Mouse (Mus musculus): ENCODE data around the gene Mei1. TPM values are rescaled to one million over a fixed set of nuclear protein-coding genes. Genes with fewer than 3 reads are reported as not detected.
A peak's percentile ranks its signal among the peaks of the same experiment; 100 is the strongest.

Mei1 gene
- total and polyA plus RNA-seq, 3 experiments = 0.04 TPM; not detected in 2

DNA sequence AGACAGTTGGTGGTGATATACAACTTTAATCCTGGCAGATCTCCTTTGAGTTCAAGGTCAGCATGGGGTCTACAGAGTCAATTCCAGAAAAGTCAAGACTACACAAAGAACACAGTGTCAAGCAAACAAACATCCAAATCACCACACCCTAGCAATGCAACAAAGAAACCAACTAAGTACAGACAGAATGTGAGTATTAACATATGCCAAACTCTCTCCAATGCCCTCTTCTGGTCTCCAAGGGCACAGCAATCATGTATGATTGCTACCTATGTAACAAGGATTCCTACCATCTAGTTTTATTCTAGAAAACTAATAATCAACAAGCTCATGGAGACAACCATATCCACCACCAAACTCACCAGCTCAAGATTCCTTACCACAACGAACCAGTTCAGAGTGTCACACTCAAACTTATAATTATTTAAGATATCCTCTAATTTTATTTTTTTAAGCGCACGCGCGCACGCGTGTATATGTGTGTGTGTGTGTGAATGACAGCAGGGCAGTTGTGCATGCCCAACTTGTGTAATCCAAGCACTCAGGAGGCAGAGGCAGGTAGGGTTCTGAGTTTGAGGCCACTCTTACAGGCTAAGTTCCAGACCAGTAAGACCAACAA is 25.5 kb upstream of the Mei1 start:
- peak overlapping the region; percentile 54; the same call in 1 of the 2 replicates for H3K4me2 ChIP-seq (ENCODE audit: insufficient read depth, low read depth, poor library complexity, severe bottlenecking)
- H3K27me3 ChIP-seq (replicated peaks) = peaks cover under 1% of the 10 kb centered on the region
- no peaks in the 10 kb centered on the region for H3K9me3 ChIP-seq (replicated peaks; ENCODE audit: low read length)
- in situ Hi-C loops (cut with MboI; ENCODE audit: low pct_ligation_motif_present, low pct_unique_long_range_greater_than_20kb, low sequenced_read_pairs) (no loop called here), dilution Hi-C loops (cut with MboI; ENCODE audit: extremely low pct_ligation_motif_present, extremely low pct_unique_long_range_greater_than_20kb, low sequenced_read_pairs) (no loop called here)
- peak; percentile 21 to 51; a peak in 3 of 4 replicates for TF ChIP-seq CTCF (conservative IDR thresholded peaks at IDR 0.05 in 1 of 2, IDR thresholded peaks at IDR 0.05 in 1 of 2; ENCODE audit: low read depth in 2 of 2, low read length in 2 of 2)
- TF ChIP-seq ZMIZ1 (IDR thresholded peaks at IDR 0.05; ENCODE audit: low read depth, low read length) = no peak
- TF ChIP-seq EP300 (IDR thresholded peaks at IDR 0.05; ENCODE audit: low read length) = no peak
- TF ChIP-seq ZKSCAN1 (IDR thresholded peaks at IDR 0.05; ENCODE audit: borderline replicate concordance, low read depth, low read length) = no peak
- no peak for TF ChIP-seq MAZ (IDR thresholded peaks at IDR 0.05; ENCODE audit: low read depth, low read length)
- no peak for TF ChIP-seq CHD1 (IDR thresholded peaks at IDR 0.05; ENCODE audit: low read depth, low read length)
- no peak for TF ChIP-seq ETS1 (conservative IDR thresholded peaks at IDR 0.05; ENCODE audit: low read depth, low read length)
- no peak for TF ChIP-seq JUND (conservative IDR thresholded peaks at IDR 0.05; ENCODE audit: low read depth, low read length)
- no peak overlapping the region for H3K27ac ChIP-seq (ENCODE audit: insufficient read depth, low read depth)
- peak; percentile 45 for DNase-seq (ENCODE audit: extremely low read depth)
- no peak overlapping the region for H3K4me3 ChIP-seq (replicated peaks in 1 of 3; ENCODE audit: low read depth in 2 of 3, low read length in 2 of 3, poor library complexity in 1 of 3)
- H3K4me1 ChIP-seq (ENCODE audit: control insufficient read depth in 1 of 2, insufficient read depth in 2 of 2) = peaks cover 2 to 21% of the 10 kb centered on the region in 2 experiments; a peak in 3 of 4 replicates
- H3K9ac ChIP-seq (ENCODE audit: insufficient read depth, low read depth) = no peak overlapping the region
- H3K79me2 ChIP-seq (replicated peaks; ENCODE audit: control insufficient read depth, extremely low read depth, insufficient read depth, poor library complexity, severe bottlenecking) = peaks cover 55% of the 10 kb centered on the region
- peaks cover 33 to 47% of the 10 kb centered on the region in 2 experiments for H3K36me3 ChIP-seq (replicated peaks in 1 of 2; ENCODE audit: control insufficient read depth in 1 of 2, insufficient read depth in 1 of 2, low read length in 1 of 2)

GRCm38 (mm10) chr15:82046246-82046891 is 23.4 kb upstream of the Mei1 start:
- Histone ChIP-seq H3K27ac (ENCODE audit: insufficient read depth, low read depth) (no peak overlapping the region), H3K36me3 (replicated peaks in 1 of 2; ENCODE audit: control insufficient read depth in 1 of 2, insufficient read depth in 1 of 2, low read length in 1 of 2) (peaks cover 19 to 29% of the 10 kb centered on the region in 2 experiments), H3K4me3 (replicated peaks in 1 of 3; ENCODE audit: low read depth in 2 of 3, low read length in 2 of 3, poor library complexity in 1 of 3) (peak overlapping the region; percentile 93 to 97 (median 96)), H3K79me2 (replicated peaks; ENCODE audit: control insufficient read depth, extremely low read depth, insufficient read depth, poor library complexity, severe bottlenecking) (peaks cover 51% of the 10 kb centered on the region), H3K4me1 (ENCODE audit: control insufficient read depth in 1 of 2, insufficient read depth in 2 of 2) (peaks cover 2 to 21% of the 10 kb centered on the region in 2 experiments; a peak in 3 of 4 replicates), H3K9ac (ENCODE audit: insufficient read depth, low read depth) (peak overlapping the region; percentile 85), H3K9me3 (replicated peaks; ENCODE audit: low read length) (no peaks in the 10 kb centered on the region), H3K4me2 (ENCODE audit: insufficient read depth, low read depth, poor library complexity, severe bottlenecking) (peak overlapping the region; percentile 18), H3K27me3 (replicated peaks) (peaks cover 12% of the 10 kb centered on the region)
- in situ Hi-C loops (cut with MboI; ENCODE audit: low pct_ligation_motif_present, low pct_unique_long_range_greater_than_20kb, low sequenced_read_pairs) = no loop called here
- DNase-seq (ENCODE audit: extremely low read depth) = no peak
- TF ChIP-seq MYC (IDR thresholded peaks at IDR 0.05; ENCODE audit: low read depth, low read length) (0 out of 2 replicates have a peak, but pooled peaks have one; percentile 11), MAX (IDR thresholded peaks at IDR 0.05; ENCODE audit: low read length) (no peak), BHLHE40 (IDR thresholded peaks at IDR 0.05; ENCODE audit: low read depth, low read length) (no peak), TCF12 (IDR thresholded peaks at IDR 0.05; ENCODE audit: low read depth, low read length) (0 out of 2 replicates have a peak, but pooled peaks have one; percentile 4), ZNF384 (IDR thresholded peaks at IDR 0.05; ENCODE audit: low read depth, low read length) (no peak), ZC3H11A (IDR thresholded peaks at IDR 0.05; ENCODE audit: low read depth, low read length) (no peak)
- dilution Hi-C loops (cut with MboI; ENCODE audit: extremely low pct_ligation_motif_present, extremely low pct_unique_long_range_greater_than_20kb, low sequenced_read_pairs) = no loop called here
